Mouse (Mus musculus) heart, embryonic 10.5 days (tissue): ENCODE data around the gene Dnajc15. TPM values are rescaled to one million over a fixed set of nuclear protein-coding genes. Genes with fewer than 3 reads are reported as not detected.
A peak's percentile ranks its signal among the peaks of the same experiment; 100 is the strongest.

Experiments used
- DNase-seq: peaks from one replicate; pipeline ENCODE4 v3.0.0-alpha.2; 2017; ENCODE audit warnings: low spot score
- H3K27ac ChIP-seq: fragments of 300-500 bp; sonication (generic); 2 replicates; pipeline ENCODE4 v1.5.1; 2016; ENCODE audit warnings: mild to moderate bottlenecking
- H3K27me3 ChIP-seq: fragments of 300-500 bp; sonication (generic); 2 replicates; pipeline ENCODE4 v1.6.1; 2016; ENCODE audit warnings: mild to moderate bottlenecking; ENCODE audit not compliant: poor library complexity, insufficient read depth, severe bottlenecking
- H3K36me3 ChIP-seq: fragments of 300-500 bp; sonication (generic); 2 replicates; pipeline ENCODE4 v1.6.1; 2016; ENCODE audit warnings: mild to moderate bottlenecking, moderate library complexity
- H3K4me1 ChIP-seq: fragments of 300-500 bp; sonication (generic); 2 replicates; pipeline ENCODE4 v1.6.1; 2016; ENCODE audit warnings: mild to moderate bottlenecking
- H3K4me3 ChIP-seq: fragments of 300-500 bp; sonication (generic); 2 replicates; pipeline ENCODE4 v1.5.1; 2016; ENCODE audit warnings: mild to moderate bottlenecking, moderate library complexity
- H3K9me3 ChIP-seq: fragments of 300-500 bp; sonication (generic); 2 replicates; pipeline ENCODE4 v1.6.1; 2016; ENCODE audit warnings: mild to moderate bottlenecking, moderate library complexity
- WGBS: fragments of 180-500 bp; shearing (Covaris S2); methylation state at CpG from one replicate; pipeline ENCODE4 v1.1.7; 2016; 5-methylcytosine and 5-hydroxymethylcytosine counted together
- polyA plus RNA-seq: library from polyadenylated mRNA; unstranded; fragments of >200 nt; fragmentation: Nextera tagmentation; extraction: Ambion mirVana; gene quantifications from 2 replicates; pipeline ENCODE4 v1.2.1, GENCODE M21; 2016

The Dnajc15 gene
- polyA plus RNA-seq, 1 experiment from 2014 or later, result 123 TPM

DNA sequence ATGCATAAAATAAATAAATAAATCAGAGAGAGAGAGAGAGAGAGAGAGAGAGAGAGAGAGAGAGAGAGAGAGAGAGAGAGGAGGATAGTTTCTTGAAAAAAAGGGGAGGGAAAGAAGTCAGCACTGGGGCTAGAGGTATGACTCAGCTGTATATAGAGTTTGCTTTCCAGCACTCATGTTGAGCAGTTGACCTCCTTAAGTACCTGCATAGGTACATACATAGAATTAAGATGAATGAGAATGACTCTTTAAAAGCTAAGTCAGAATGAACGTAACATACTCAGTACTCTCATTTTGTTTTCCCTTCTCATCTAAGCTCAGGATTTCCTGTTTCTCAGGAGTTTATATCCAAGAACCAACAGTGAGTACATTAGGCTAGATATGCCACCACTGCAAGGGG, 62.0 kb downstream of the Dnajc15 start:
- Histone ChIP-seq H3K27ac (no peak overlapping the region), H3K4me1 (0 out of 2 replicates have a peak, but pooled peaks cover 6% of the 10 kb centered on the region), H3K36me3 (no peaks in the 10 kb centered on the region), H3K27me3 (no peaks in the 10 kb centered on the region), H3K4me3 (no peak overlapping the region), H3K9me3 (no peaks in the 10 kb centered on the region)
- no peak for DNase-seq
- WGBS, result 89% methylated on average over 1 of the region's 1 CpGs

DNA sequence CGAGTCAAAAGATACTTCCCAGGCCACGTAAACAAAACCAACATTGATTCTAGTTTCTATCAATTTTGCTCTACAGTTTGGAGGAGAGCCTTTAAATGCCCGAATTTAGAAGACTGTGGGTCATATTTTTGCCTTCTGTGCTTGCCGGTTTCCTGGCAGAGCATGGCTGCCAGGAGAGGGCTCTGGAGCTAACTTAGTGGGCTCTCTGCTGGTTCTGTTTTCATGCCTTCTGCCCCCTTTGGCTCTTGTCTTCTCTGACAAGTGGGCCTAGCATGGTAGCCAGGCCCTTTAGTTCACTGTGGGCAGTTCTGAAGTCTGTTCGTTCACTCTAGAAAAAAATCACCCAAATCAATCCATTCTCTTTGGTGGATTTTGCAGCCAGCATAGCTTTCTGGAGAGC, 63.5 kb downstream of the Dnajc15 start:
- Histone ChIP-seq H3K9me3 (no peaks in the 10 kb centered on the region), H3K27ac (no peak overlapping the region), H3K27me3 (no peaks in the 10 kb centered on the region), H3K36me3 (no peaks in the 10 kb centered on the region), H3K4me1 (0 out of 2 replicates have a peak, but pooled peaks cover 6% of the 10 kb centered on the region), H3K4me3 (no peak overlapping the region)
- 76% methylated on average over 5 of the region's 5 CpGs for WGBS
- DNase-seq, result peak; percentile 30

DNA sequence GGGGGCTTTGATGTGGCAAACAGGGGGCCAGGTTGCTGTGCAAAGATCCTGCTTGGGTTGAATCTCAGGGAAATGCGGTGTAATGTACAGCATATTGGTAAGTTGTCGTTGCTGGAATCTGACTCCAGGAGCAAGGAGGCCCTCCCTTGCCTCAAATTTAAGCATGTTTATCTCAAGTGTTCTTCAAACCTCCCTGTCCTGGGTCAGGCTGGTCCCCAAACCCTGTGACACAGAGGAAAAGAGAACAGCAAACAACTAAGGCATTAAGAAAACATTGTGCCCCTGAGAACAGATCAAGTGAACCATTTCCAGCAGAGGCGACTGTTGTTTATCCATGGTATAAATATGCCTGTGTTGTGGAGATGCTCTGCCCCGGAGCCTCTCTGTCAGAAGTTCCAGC, 67.1 kb downstream of the Dnajc15 start:
- 0 out of 2 replicates have a peak, but pooled peaks cover 11% of the 10 kb centered on the region for H3K4me1 ChIP-seq
- DNase-seq, result peak; percentile 43
- H3K27ac ChIP-seq, result no peak overlapping the region
- 68% methylated on average over 4 of the region's 4 CpGs for WGBS
- H3K27me3 ChIP-seq, result no peaks in the 10 kb centered on the region
- no peaks in the 10 kb centered on the region for H3K9me3 ChIP-seq
- H3K4me3 ChIP-seq, result no peak overlapping the region
- no peaks in the 10 kb centered on the region for H3K36me3 ChIP-seq

DNA sequence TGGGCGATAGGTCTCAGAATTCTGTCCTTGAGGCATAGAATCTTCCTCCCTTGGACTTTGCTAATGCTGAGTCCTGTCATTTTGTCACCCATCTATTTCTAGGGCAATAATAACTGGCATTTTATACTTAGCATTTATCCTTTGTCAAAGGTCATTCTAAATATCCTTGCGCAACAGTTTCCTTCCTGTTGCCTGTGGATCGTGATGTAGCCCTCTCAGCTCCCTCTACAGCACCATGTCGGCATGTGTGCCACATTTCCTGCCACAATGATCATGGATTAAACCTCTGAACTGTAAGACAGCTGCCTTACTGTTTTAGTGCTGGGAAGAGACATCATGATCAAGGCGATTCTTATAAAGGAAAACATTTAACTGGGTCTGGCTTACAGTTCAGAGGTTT, 68.6 kb downstream of the Dnajc15 start:
- peak; percentile 55 for DNase-seq
- H3K27ac ChIP-seq, result no peak overlapping the region
- no peaks in the 10 kb centered on the region for H3K27me3 ChIP-seq
- H3K9me3 ChIP-seq, result no peaks in the 10 kb centered on the region
- H3K4me1 ChIP-seq, result peaks cover 11% of the 10 kb centered on the region; the same call in 1 of the 2 replicates
- WGBS, result 80% methylated on average over 5 of the region's 5 CpGs
- no peaks in the 10 kb centered on the region for H3K36me3 ChIP-seq
- no peak overlapping the region for H3K4me3 ChIP-seq

DNA sequence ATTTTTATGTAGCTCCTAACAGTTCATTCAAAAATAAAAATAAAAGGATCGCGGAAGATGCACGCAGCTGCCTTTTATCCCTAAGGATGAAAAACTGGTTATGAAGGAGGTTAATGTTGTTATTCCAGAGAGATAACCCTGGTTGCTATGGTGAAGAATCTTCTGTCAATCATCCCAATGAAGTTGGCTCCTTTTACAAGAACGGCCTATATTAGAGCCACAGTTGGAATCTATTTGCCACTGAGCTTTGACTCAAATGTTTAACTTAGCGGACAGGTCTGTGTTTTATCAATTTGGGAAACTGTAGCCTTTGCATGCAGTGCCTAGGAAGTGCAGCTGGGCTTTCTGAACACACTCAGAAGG, 72.7 kb downstream of the Dnajc15 start:
- Histone ChIP-seq H3K4me3 (no peak overlapping the region), H3K27ac (no peak overlapping the region), H3K9me3 (no peaks in the 10 kb centered on the region), H3K4me1 (peaks cover 11% of the 10 kb centered on the region), H3K27me3 (no peaks in the 10 kb centered on the region), H3K36me3 (no peaks in the 10 kb centered on the region)
- 81% methylated on average over 5 of the region's 5 CpGs for WGBS
- no peak for DNase-seq

DNA sequence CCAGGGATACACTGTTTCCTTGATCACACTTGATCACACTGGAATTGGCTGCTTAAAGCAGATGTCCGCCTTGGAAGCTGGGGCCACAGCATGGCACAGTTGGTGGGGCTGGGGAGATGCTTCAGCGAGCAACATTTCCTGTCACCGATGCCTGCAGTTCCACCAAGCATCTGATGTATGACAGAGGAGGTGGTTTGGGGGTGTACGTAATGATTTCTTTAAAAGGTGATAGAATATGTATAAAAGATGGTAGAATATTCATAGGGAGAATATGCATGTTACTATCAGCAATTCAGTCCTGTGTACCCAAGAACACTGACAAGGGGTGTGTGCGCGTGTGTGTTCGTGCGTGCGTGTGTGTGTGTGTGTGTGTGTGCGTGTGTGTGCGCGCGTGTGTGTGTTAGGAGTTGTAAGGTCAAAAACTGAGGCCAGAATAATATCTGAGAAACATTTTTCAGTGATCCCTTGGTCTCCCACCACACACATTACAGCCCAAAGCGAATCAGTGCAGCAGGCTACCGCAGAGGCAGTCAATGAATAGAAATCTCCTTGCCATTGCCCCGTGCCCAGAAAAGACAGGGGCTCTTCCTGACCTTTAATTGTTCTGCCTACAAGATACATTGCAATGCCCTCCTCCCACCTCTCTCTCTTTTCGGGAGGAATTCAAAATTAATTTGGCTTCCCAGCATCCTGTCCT, 73.2 kb downstream of the Dnajc15 start:
- H3K4me1 ChIP-seq, result peaks cover 11% of the 10 kb centered on the region
- DNase-seq, result no peak
- no peaks in the 10 kb centered on the region for H3K9me3 ChIP-seq
- WGBS, result 88% methylated on average over 17 of the region's 17 CpGs
- no peak overlapping the region for H3K4me3 ChIP-seq
- no peaks in the 10 kb centered on the region for H3K27me3 ChIP-seq
- H3K27ac ChIP-seq, result no peak overlapping the region
- H3K36me3 ChIP-seq, result no peaks in the 10 kb centered on the region

DNA sequence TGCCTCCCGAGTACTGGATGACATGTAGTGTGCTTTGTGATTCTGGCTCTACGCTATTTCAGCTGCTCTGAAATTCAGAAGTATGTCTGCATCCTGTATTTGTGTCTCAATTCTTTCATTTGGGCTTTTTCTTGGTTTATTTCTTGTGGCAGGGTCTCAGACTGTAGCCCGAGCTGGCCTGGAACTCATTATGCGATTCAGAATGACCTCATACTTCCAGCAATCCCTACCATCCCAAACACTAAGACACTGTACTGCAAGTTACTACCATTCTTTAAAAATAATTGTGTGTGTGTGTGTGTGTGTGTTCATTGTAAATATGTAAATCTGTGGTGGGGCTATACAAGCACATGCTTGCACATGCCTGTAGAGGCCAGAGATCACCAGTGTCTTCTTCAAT, 78.4 kb downstream of the Dnajc15 start:
- no peaks in the 10 kb centered on the region for H3K9me3 ChIP-seq
- no peak overlapping the region for H3K4me3 ChIP-seq
- no peak for DNase-seq
- no peaks in the 10 kb centered on the region for H3K36me3 ChIP-seq
- H3K27ac ChIP-seq, result no peak overlapping the region
- 85% methylated on average over 4 of the region's 4 CpGs for WGBS
- no peaks in the 10 kb centered on the region for H3K27me3 ChIP-seq
- peaks cover 7% of the 10 kb centered on the region for H3K4me1 ChIP-seq

DNA sequence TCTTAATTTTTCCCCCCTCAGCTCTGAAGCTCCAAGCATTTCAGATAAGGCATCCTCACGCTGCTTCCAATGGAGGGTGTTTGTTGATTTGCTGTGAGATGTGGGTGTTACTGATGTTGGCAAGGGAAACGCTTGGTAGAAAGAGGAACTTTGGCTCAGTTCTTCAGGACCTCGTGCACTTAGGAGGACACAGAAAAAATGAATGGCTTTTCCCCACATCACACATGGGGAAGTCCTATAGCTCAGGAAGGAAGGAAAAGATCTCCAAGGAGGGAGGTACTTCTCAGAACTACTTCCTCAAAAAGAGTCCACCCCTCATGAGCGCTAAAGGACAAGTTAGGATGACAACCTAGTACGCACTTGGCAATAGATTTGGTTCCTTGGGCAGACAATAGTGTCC, 79.7 kb downstream of the Dnajc15 start:
- H3K27ac ChIP-seq, result no peak overlapping the region
- H3K27me3 ChIP-seq, result no peaks in the 10 kb centered on the region
- no peak for DNase-seq
- H3K9me3 ChIP-seq, result no peaks in the 10 kb centered on the region
- H3K4me3 ChIP-seq, result no peak overlapping the region
- H3K4me1 ChIP-seq, result peaks cover under 1% of the 10 kb centered on the region
- H3K36me3 ChIP-seq, result no peaks in the 10 kb centered on the region
- whole genome bisulfite sequencing, result 75% methylated on average over 5 of the region's 5 CpGs

DNA sequence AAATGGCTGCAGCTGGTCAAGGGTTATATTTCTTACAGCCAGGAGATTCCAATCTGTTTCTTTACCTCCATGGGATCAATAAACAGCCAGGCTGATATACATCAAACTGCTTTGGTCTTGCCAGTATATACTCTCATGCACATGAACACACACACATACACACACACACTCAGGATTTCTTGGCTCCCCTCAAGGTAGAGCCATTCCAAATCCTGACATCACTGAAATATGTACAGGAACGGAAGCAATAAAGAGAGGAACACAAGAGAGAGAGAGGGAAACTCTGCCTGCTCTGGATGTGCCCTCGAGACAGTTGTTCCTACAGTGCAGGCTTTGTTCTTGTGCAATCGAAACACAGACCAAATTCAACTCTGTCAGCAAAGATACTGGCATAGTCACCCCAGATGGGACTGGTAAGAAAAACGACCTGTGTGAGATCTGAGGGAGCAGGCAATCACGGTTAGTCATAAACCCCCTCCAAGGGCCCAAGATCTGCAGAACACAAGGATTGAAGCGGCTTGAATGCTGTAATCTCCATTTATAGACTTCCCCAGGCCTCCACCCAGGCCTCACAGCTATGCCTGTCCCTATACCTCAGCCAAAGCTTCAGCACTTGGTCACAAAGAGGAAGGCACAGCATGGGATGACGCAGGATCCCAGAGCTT, 80.5 kb downstream of the Dnajc15 start:
- DNase-seq, result no peak
- WGBS, result 71% methylated on average over 7 of the region's 7 CpGs
- Histone ChIP-seq H3K27me3 (no peaks in the 10 kb centered on the region), H3K36me3 (no peaks in the 10 kb centered on the region), H3K9me3 (no peaks in the 10 kb centered on the region), H3K4me3 (no peak overlapping the region), H3K4me1 (no peaks in the 10 kb centered on the region), H3K27ac (no peak overlapping the region)

DNA sequence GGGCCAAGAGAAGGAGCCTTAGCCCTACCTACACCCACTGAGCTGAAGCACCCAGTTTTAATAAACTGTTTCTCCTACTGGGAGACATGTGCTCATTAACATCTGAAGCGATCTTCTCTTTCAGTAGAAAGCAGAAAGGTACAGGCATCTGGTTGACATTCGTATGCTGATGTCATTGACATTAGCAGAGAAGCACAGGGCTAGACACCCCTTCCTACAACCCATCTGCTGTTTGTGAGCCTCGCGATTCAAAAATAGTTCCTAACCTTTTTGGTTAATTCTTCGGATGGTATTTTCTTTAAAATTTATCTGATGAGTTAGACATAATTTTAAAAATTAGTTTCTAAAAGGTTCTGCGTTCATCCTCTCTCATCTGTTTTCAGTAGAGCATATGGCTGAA, 81.9 kb downstream of the Dnajc15 start:
- Histone ChIP-seq H3K4me1 (no peaks in the 10 kb centered on the region), H3K9me3 (no peaks in the 10 kb centered on the region), H3K27me3 (no peaks in the 10 kb centered on the region), H3K4me3 (no peak overlapping the region), H3K27ac (no peak overlapping the region), H3K36me3 (no peaks in the 10 kb centered on the region)
- no peak for DNase-seq
- 91% methylated on average over 6 of the region's 6 CpGs for WGBS

DNA sequence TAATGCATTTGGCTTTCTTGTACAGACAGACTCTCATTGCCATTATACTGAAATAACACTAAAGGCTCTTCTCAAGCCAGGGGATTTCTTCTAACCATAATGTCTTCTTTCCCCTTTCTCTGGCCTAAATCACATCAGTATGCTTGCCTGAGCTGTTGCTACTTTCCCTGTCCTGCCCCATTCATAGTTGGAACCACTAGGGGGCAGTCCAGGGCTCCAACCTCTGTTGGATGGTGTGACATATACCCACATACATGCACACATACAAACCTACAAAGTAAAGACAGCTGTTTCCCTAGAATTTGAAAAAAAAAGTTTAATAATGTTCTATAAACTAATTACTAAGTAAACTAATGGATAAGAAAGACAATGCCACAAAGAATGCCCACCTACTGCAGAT, 91.7 kb downstream of the Dnajc15 start:
- no peak overlapping the region for H3K27ac ChIP-seq
- no peak for DNase-seq
- H3K27me3 ChIP-seq, result no peaks in the 10 kb centered on the region
- no peaks in the 10 kb centered on the region for H3K9me3 ChIP-seq
- no peak overlapping the region for H3K4me3 ChIP-seq
- peaks cover 8% of the 10 kb centered on the region; the same call in 1 of the 2 replicates for H3K4me1 ChIP-seq
- H3K36me3 ChIP-seq, result no peaks in the 10 kb centered on the region

DNA sequence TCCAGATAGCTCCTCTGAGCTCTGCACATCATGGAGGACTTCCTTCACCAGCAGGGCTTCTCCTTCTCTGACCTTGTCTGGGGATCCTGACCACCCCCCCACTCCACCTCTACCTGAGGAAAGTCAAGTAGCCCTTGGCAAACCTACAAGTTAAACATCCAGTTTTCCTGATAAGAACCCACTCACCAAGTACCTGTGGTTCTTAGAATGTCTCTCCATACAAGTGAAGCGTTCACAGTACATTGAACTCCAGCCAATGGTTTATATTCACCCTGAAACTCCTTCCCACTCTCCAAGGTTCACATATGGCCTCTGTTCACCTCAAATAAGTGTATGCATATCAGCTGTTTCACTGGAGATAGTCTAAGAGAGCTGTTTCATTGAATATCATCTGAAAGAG, 97.6 kb downstream of the Dnajc15 start:
- H3K27me3 ChIP-seq, result no peaks in the 10 kb centered on the region
- no peak for DNase-seq
- no peaks in the 10 kb centered on the region for H3K4me1 ChIP-seq
- H3K4me3 ChIP-seq, result no peak overlapping the region
- no peaks in the 10 kb centered on the region for H3K9me3 ChIP-seq
- 82% methylated on average over 1 of the region's 1 CpGs for WGBS
- no peak overlapping the region for H3K27ac ChIP-seq
- H3K36me3 ChIP-seq, result no peaks in the 10 kb centered on the region

DNA sequence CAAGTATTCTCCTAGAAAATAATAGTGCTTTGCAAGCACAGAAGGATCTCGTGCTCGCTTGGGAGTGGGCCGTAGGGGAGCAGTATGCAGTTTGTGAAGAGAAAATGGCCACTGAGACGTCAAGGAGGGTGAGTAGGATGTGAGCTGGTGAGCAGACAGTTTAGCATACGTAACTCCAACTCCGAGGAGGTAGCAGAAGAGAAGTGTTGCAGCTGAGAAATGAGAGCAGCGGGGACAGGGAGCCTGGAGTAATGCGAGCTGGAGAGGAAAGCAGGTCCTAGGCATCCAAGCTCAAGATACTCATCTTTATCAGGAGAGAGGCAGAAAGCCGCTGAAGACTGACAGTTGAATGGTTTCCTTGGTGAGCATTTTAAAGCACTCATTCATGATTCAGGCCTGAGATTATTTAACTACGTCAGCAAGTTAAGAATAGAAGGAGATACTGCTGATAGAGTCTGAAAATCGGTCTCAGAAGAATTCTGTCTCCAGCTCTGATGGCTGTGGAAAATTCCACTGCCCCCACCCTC, 98.9 kb downstream of the Dnajc15 start:
- no peak overlapping the region for H3K4me3 ChIP-seq
- H3K27me3 ChIP-seq, result no peaks in the 10 kb centered on the region
- 68% methylated on average over 11 of the region's 11 CpGs for WGBS
- H3K9me3 ChIP-seq, result no peaks in the 10 kb centered on the region
- no peaks in the 10 kb centered on the region for H3K36me3 ChIP-seq
- no peaks in the 10 kb centered on the region for H3K4me1 ChIP-seq
- no peak overlapping the region for H3K27ac ChIP-seq
- DNase-seq, result peak; percentile 47
